Mouse (Mus musculus) adrenal gland, postnatal 4 days (tissue): ENCODE measurements around the gene Gm10190. TPM values are rescaled to one million over a fixed set of nuclear protein-coding genes. Genes with fewer than 3 reads are reported as not detected.

ENCODE experiments used
- total RNA-seq, 2 experiments: library from RNA; stranded (reverse); gene quantifications; 2 replicates each; pipeline ENCODE4 v1.2.3; 2021

Gm10190 gene
- total RNA-seq, 2 experiments from 2014 or later: 1.3 to 4.0 TPM

Other genes starting within 250 kb of the Gm10190 start
- 10 to 100 TPM; 14.5 to 16.2 TPM for gene Galm, start 246.1 kb downstream of the Gm10190 start, total RNA-seq
- gene Srsf7, start 166.2 kb downstream of the Gm10190 start, total RNA-seq: 100 to 1,000 TPM; 172 to 192 TPM
- under 1 TPM; 0.11 to 0.25 TPM for gene Ttc39d, start 166.1 kb downstream of the Gm10190 start, total RNA-seq
- 10 to 100 TPM; 11.0 to 12.0 TPM for gene Gemin6, start 149.1 kb downstream of the Gm10190 start, total RNA-seq
- 10 to 100 TPM; 16.6 to 16.7 TPM for gene Morn2, start 83.3 kb downstream of the Gm10190 start, total RNA-seq
- 10 to 100 TPM; 20.9 to 22.0 TPM for gene Dhx57, start 83.1 kb downstream of the Gm10190 start, total RNA-seq
- gene Arhgef33, start 66.1 kb downstream of the Gm10190 start, total RNA-seq: 1 to 10 TPM; 3.3 to 3.4 TPM
- 10 to 100 TPM; 25.6 to 27.1 TPM for gene Sos1, start 106.9 kb upstream of the Gm10190 start, total RNA-seq
- under 1 TPM; 0.20 to 0.28 TPM for gene Cdkl4, start 204.3 kb upstream of the Gm10190 start, total RNA-seq